Mouse (Mus musculus): ENCODE measurements around the gene Gm21789.
"Not testable (repeated sequence)": the region's sequence is repeated elsewhere in the genome, so short reads cannot be mapped to it uniquely, and the experiment has no call there.

The Gm21789 gene

DNA sequence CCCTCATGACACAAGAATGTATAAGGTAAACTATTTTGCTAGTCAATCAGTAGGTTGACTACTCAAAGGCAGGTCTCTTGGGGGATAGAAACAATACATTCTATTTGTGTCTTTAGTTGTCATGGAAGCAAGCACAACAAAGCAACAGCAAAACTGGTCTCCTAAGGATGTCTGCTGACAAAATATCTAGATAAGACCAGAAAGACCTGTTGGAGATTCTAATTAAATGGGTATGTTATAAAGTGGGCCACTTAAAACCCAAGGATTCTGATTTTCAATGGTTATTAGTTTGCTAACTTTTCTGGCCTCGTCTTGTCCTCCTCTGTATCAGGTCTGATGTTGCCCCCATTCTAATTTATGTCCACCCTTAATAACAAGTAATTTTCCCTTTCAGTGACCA, at the start of gene Gm21789:
Gene Gm21789, plus strand, starts transcription at position 301 of the 400 bp plus-strand sequence.
- DNase-seq, result not testable (repeated sequence)

DNA sequence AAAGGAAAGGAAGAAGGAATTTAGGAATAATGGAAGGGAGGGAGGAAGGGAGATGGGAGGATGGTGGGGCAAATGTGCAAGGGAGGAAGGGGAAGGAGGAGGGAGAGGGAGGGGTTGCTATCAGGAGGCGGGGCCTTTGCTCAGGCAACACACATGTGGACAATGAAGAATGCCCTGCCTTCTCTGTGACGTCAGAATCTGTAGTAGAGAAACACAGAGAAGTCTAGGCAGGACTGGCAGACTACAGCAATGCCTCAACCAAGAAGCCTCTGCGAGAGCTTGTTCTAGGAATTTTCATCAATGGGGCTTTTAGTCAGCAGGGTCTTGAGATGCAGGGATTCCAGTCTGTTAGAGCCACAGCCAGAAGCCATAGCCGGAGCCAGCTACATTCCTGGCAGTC, 47.2 kb upstream of the Gm21789 start, which contains the start of gene Btbd35f30:
Gene Btbd35f30, plus strand, starts transcription at position 301 of the 400 bp plus-strand sequence.
- not testable (repeated sequence) for DNase-seq

DNA sequence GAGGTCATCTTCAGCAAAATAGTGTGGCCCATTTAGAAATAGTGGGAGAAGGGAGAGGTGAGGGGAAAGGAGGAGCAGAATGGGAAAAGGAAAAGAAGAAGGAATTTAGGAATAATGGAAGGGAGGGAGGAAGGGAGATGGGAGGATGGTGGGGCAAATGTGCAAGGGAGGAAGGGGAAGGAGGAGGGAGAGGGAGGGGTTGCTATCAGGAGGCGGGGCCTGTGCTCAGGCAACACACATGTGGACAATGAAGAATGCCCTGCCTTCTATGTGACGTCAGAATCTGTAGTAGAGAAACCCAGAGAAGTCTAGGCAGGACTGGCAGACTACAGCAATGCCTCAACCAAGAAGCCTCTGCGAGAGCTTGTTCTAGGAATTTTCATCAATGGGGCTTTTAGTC, 32.0 kb downstream of the Gm21789 start, which contains the start of gene Btbd35f5:
Gene Btbd35f5, plus strand, starts transcription at position 301 of the 400 bp plus-strand sequence.
- DNase-seq, result not testable (repeated sequence)
